Mouse (Mus musculus): ENCODE measurements at regions not wholly inside any gene's neighbourhood (a gene's known extent, or its start where the extent isn't known, plus 50 kb on each side); places are given as distances from the start of the nearest gene placed in this dataset.
A peak's percentile ranks its signal among the peaks of the same experiment; 100 is the strongest.

DNA sequence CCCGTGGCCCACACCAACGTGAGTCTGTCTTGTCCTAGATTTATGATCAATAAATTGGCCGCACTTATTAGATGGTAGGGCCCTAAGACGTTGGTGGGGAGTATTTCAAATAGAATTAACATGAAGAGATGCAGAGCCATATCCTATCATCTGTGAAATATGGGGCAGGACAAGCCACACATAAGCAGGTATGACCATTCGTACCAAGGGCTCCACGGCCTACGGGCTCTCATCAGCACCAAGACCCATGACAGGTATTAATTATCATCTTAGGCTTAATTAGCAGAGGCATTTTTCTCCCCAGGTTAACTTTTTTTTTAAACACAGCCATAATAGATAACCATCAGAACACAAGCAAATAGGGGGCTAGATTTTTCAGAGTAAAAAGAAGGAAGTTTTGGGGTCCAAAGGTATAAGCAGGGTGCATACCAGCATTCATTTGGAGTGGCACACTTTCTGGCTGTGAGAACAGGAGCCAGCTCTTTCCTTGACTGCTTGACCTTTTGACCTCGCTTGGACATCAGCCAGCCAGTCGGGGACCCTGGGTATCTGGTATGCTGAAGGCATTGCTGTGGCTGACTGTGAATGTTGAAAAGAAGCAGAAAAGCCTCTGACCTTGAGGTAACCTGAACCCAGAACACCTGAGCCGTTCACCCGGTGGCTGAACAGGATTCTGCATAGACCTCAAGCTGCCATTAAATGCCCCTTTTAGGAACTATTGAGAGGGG, 185.8 kb downstream of the Snx10 start:
- H3K27me3 ChIP-seq (ENCODE audit: control insufficient read depth, insufficient read depth, low read length), result no peaks in the 10 kb centered on the region
- no peaks in the 10 kb centered on the region for H3K36me3 ChIP-seq (ENCODE audit: control insufficient read depth, insufficient read depth, low read length)
- no peak overlapping the region for H3K4me3 ChIP-seq (ENCODE audit: low read depth, low read length)
- H3K9me3 ChIP-seq (ENCODE audit: control insufficient read depth, low read length), result no peaks in the 10 kb centered on the region
- no peak overlapping the region for H3K9ac ChIP-seq (ENCODE audit: low read length)
- peak; percentile 38 for DNase-seq (ENCODE audit: low spot score)
- H3K4me2 ChIP-seq (ENCODE audit: low read depth, low read length, severe bottlenecking), result no peak overlapping the region
- WGBS, result 72% methylated on average over 11 of the region's 11 CpGs
- H3K27ac ChIP-seq (ENCODE audit: low read depth, low read length), result no peak overlapping the region
- no peak for ATAC-seq (replicated peaks; ENCODE audit: low FRiP score)
- H3K4me1 ChIP-seq (replicated peaks; ENCODE audit: control insufficient read depth, insufficient read depth, low read length), result no peaks in the 10 kb centered on the region

DNA sequence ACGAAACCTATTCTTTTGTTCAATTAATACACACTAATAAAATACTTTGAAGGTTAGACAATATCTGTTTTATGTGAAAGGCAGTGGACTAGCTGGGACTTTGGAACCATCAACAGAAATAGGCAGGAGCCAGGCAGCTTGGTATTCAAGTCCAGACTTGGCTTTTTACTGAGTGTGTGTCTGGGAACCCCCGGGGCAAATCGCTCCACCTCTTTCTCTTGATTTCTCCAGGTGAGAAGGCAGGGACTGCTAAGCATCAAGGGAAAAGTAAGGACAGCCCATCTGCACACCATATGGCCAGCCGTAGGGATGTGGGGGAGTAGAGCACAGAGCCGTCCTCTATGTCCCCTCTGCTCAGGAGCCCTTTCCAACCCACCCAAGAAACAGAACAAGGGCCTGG, 186.5 kb downstream of the Snx10 start:
- WGBS, result 87% methylated on average over 5 of the region's 5 CpGs
- ATAC-seq (replicated peaks; ENCODE audit: low FRiP score) (no peak), DNase-seq (ENCODE audit: low spot score) (no peak)
- Histone ChIP-seq H3K9me3 (ENCODE audit: control insufficient read depth, low read length) (no peaks in the 10 kb centered on the region), H3K36me3 (ENCODE audit: control insufficient read depth, insufficient read depth, low read length) (no peaks in the 10 kb centered on the region), H3K4me3 (ENCODE audit: low read depth, low read length) (no peak overlapping the region), H3K4me2 (ENCODE audit: low read depth, low read length, severe bottlenecking) (no peak overlapping the region), H3K27ac (ENCODE audit: low read depth, low read length) (no peak overlapping the region), H3K9ac (ENCODE audit: low read length) (no peak overlapping the region), H3K4me1 (replicated peaks; ENCODE audit: control insufficient read depth, insufficient read depth, low read length) (no peaks in the 10 kb centered on the region), H3K27me3 (ENCODE audit: control insufficient read depth, insufficient read depth, low read length) (no peaks in the 10 kb centered on the region)

DNA sequence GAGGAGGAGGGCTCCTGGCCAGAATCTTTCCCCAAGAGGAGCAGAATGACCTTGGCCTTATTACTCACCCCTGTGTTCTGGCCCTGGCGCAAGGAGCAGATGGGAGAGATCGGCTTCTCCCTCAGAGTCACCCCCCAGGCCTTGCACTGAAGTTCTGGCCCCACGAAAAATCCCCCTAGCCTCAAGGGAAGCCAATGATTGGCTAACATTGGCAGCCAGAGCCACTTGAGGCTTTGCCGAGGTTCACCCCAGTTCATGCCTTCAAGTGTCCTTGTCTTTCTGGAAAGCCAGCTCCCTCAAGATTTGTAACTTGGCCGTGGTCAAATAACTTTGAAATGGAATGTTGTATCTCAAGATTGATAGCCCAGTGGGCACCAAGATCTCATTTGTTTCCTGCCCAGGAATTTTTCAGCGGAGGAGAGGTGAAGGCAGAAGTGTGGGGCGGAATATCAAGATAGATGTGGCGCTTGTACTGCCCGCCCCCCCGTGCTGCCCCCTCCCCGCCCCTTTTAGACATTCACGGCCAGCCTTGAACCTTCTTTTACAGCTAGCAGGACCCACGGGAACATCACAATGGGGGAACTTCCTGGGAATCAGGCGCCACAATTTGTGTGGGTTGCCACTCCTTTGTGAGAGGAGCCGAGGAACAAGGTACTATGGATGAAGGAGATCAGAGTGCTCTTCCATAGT, 187.4 kb downstream of the Snx10 start:
- DNase-seq (ENCODE audit: low spot score) (no peak), ATAC-seq (replicated peaks; ENCODE audit: low FRiP score) (no peak)
- no peak overlapping the region for H3K27ac ChIP-seq (ENCODE audit: low read depth, low read length)
- no peaks in the 10 kb centered on the region for H3K36me3 ChIP-seq (ENCODE audit: control insufficient read depth, insufficient read depth, low read length)
- no peaks in the 10 kb centered on the region for H3K9me3 ChIP-seq (ENCODE audit: control insufficient read depth, low read length)
- WGBS, result 89% methylated on average over 15 of the region's 15 CpGs
- no peak overlapping the region for H3K9ac ChIP-seq (ENCODE audit: low read length)
- H3K4me1 ChIP-seq (replicated peaks; ENCODE audit: control insufficient read depth, insufficient read depth, low read length), result no peaks in the 10 kb centered on the region
- H3K4me2 ChIP-seq (ENCODE audit: low read depth, low read length, severe bottlenecking), result no peak overlapping the region
- H3K4me3 ChIP-seq (ENCODE audit: low read depth, low read length), result no peak overlapping the region
- H3K27me3 ChIP-seq (ENCODE audit: control insufficient read depth, insufficient read depth, low read length), result no peaks in the 10 kb centered on the region

DNA sequence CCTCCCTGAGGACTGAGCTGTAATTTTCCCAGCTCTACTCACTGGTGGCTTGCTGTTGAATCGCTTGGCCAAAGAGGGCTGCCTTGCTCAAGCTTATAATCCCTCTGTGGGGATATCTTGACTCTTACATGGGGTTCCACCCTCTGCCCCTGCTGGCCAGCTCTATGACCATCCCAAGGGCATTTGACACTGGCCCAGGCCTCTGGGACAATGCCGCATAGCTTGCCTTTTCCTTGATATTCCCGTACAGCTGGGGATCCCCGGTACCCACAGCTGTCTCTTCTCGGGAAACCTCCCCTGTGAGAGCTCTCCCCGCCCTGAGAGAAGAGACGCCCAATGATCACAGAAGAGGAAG, 187.9 kb downstream of the Snx10 start:
- Histone ChIP-seq H3K27me3 (ENCODE audit: control insufficient read depth, insufficient read depth, low read length) (no peaks in the 10 kb centered on the region), H3K9me3 (ENCODE audit: control insufficient read depth, low read length) (no peaks in the 10 kb centered on the region), H3K36me3 (ENCODE audit: control insufficient read depth, insufficient read depth, low read length) (no peaks in the 10 kb centered on the region), H3K9ac (ENCODE audit: low read length) (no peak overlapping the region), H3K27ac (ENCODE audit: low read depth, low read length) (no peak overlapping the region), H3K4me3 (ENCODE audit: low read depth, low read length) (no peak overlapping the region), H3K4me1 (replicated peaks; ENCODE audit: control insufficient read depth, insufficient read depth, low read length) (no peaks in the 10 kb centered on the region), H3K4me2 (ENCODE audit: low read depth, low read length, severe bottlenecking) (no peak overlapping the region)
- DNase-seq (ENCODE audit: low spot score) (peak; percentile 39), ATAC-seq (replicated peaks; ENCODE audit: low FRiP score) (no peak)
- 90% methylated on average over 7 of the region's 7 CpGs for WGBS

DNA sequence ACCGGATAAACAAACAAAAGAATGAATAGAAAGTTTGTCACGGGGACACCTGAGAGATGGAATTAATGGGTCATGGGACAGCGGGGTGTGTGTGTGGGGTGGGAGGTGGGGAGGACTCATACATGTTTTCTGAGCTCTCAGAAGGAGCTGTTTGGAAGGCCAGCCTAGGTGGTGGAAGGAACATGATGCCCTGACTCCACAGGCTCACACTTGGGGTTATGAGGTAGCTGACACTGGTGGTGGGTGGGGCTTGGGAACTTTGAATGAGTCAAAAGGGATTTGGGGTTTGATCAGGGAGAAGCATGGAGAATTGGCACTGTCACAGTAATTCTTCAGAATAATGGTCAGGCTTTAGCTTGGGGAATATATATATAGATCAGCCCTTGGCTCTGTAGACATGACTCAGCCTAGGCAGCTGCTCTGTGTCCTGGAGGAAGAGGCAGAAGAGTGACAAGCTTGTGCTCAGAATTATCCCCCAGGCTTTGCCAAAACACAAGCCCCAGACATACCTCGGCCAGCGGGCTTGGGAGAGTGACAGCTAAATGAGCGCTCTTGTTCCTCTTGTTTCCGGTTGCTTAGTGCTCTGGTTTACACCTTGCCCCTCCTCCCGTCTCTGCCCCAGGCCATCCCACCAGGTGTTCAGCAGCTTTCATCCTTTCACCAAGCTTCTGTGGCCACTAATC, 191.6 kb downstream of the Snx10 start:
- Histone ChIP-seq H3K9ac (ENCODE audit: low read length) (no peak overlapping the region), H3K36me3 (ENCODE audit: control insufficient read depth, insufficient read depth, low read length) (no peaks in the 10 kb centered on the region), H3K4me1 (replicated peaks; ENCODE audit: control insufficient read depth, insufficient read depth, low read length) (no peaks in the 10 kb centered on the region), H3K4me3 (ENCODE audit: low read depth, low read length) (no peak overlapping the region), H3K27me3 (ENCODE audit: control insufficient read depth, insufficient read depth, low read length) (no peaks in the 10 kb centered on the region), H3K4me2 (ENCODE audit: low read depth, low read length, severe bottlenecking) (no peak overlapping the region), H3K9me3 (ENCODE audit: control insufficient read depth, low read length) (no peaks in the 10 kb centered on the region), H3K27ac (ENCODE audit: low read depth, low read length) (no peak overlapping the region)
- WGBS, result 41% methylated on average over 8 of the region's 8 CpGs
- no peak for DNase-seq (ENCODE audit: low spot score)
- no peak for ATAC-seq (replicated peaks; ENCODE audit: low FRiP score)

GRCm38 (mm10) chr6:51717386-51717785, 193.7 kb downstream of the Snx10 start:
- no peaks in the 10 kb centered on the region for H3K9me3 ChIP-seq (ENCODE audit: control insufficient read depth, low read length)
- no peak overlapping the region for H3K4me3 ChIP-seq (ENCODE audit: low read depth, low read length)
- no peak overlapping the region for H3K27ac ChIP-seq (ENCODE audit: low read depth, low read length)
- no peaks in the 10 kb centered on the region for H3K27me3 ChIP-seq (ENCODE audit: control insufficient read depth, insufficient read depth, low read length)
- H3K4me2 ChIP-seq (ENCODE audit: low read depth, low read length, severe bottlenecking), result no peak overlapping the region
- no peaks in the 10 kb centered on the region for H3K36me3 ChIP-seq (ENCODE audit: control insufficient read depth, insufficient read depth, low read length)
- no peak overlapping the region for H3K9ac ChIP-seq (ENCODE audit: low read length)
- ATAC-seq (replicated peaks; ENCODE audit: low FRiP score), result no peak
- no peaks in the 10 kb centered on the region for H3K4me1 ChIP-seq (replicated peaks; ENCODE audit: control insufficient read depth, insufficient read depth, low read length)
- WGBS, result 86% methylated on average over 7 of the region's 7 CpGs
- no peak for DNase-seq (ENCODE audit: low spot score)

- Histone ChIP-seq H3K9ac (ENCODE audit: low read length) (no peak overlapping the region), H3K4me3 (ENCODE audit: low read depth, low read length) (no peak overlapping the region), H3K9me3 (ENCODE audit: control insufficient read depth, low read length) (no peaks in the 10 kb centered on the region), H3K4me2 (ENCODE audit: low read depth, low read length, severe bottlenecking) (no peak overlapping the region), H3K27me3 (ENCODE audit: control insufficient read depth, insufficient read depth, low read length) (no peaks in the 10 kb centered on the region), H3K27ac (ENCODE audit: low read depth, low read length) (no peak overlapping the region), H3K4me1 (replicated peaks; ENCODE audit: control insufficient read depth, insufficient read depth, low read length) (no peaks in the 10 kb centered on the region), H3K36me3 (ENCODE audit: control insufficient read depth, insufficient read depth, low read length) (no peaks in the 10 kb centered on the region)
- ATAC-seq (replicated peaks; ENCODE audit: low FRiP score), result no peak
- no peak for DNase-seq (ENCODE audit: low spot score)
- WGBS, result 81% methylated on average over 7 of the region's 7 CpGs
Observed at GRCm38 (mm10) chr6:51720705-51721104, 197.0 kb downstream of the Snx10 start.

GRCm38 (mm10) chr6:51723053-51723452, 199.4 kb downstream of the Snx10 start:
- WGBS, result 50% methylated on average over 4 of the region's 4 CpGs
- DNase-seq (ENCODE audit: low spot score) (no peak), ATAC-seq (replicated peaks; ENCODE audit: low FRiP score) (no peak)

More at GRCm38 (mm10) chr6:51723053-51723452, 199.4 kb downstream of the Snx10 start:
- H3K4me3 ChIP-seq (ENCODE audit: low read depth, low read length), result no peak overlapping the region
- no peaks in the 10 kb centered on the region for H3K27me3 ChIP-seq (ENCODE audit: control insufficient read depth, insufficient read depth, low read length)
- H3K4me1 ChIP-seq (replicated peaks; ENCODE audit: control insufficient read depth, insufficient read depth, low read length), result no peaks in the 10 kb centered on the region
- H3K36me3 ChIP-seq (ENCODE audit: control insufficient read depth, insufficient read depth, low read length), result no peaks in the 10 kb centered on the region
- no peak overlapping the region for H3K27ac ChIP-seq (ENCODE audit: low read depth, low read length)
- no peak overlapping the region for H3K4me2 ChIP-seq (ENCODE audit: low read depth, low read length, severe bottlenecking)
- H3K9ac ChIP-seq (ENCODE audit: low read length), result no peak overlapping the region
- no peaks in the 10 kb centered on the region for H3K9me3 ChIP-seq (ENCODE audit: control insufficient read depth, low read length)

Measured in forebrain, embryonic 11.5 days (tissue).